Mouse (Mus musculus): ENCODE measurements around the gene Mgat4d. TPM values are rescaled to one million over a fixed set of nuclear protein-coding genes. Genes with fewer than 3 reads are reported as not detected.
A peak's percentile ranks its signal among the peaks of the same experiment; 100 is the strongest.

Gene Mgat4d
- polyA plus RNA-seq, 1 experiment from 2014 or later: not detected

DNA sequence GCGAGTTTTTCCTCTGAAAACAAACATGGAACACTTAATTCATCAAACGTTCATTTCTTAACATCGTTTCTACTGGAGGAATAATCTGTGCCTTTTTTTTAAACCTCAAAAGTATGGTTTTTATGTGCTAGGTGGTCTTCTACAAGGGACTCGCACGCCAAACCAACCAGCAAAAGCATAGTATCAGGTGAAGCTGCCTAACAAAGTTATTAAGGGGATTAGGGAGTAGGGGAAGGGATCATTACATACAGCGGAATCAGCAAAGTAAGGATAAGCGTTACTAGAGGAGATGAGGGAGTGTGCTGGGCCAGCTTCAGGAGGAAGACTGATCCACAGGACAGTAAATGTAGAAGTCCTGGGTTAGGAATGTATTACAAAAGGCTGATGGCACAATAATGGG is 15.4 kb upstream of the Mgat4d start:
- H3K4me2 ChIP-seq (replicated peaks): peak overlapping the region; percentile 82
- H3K4me3 ChIP-seq: no peak overlapping the region
- peaks cover 5% of the 10 kb centered on the region for H3K36me3 ChIP-seq
- no peaks in the 10 kb centered on the region for H3K9me3 ChIP-seq
- H3K9ac ChIP-seq: no peak overlapping the region
- H3K4me1 ChIP-seq: peaks cover 4% of the 10 kb centered on the region; the same call in 1 of the 2 replicates
- 7% methylated on average over 7 of the region's 7 CpGs for WGBS
- H3K27me3 ChIP-seq (replicated peaks): no peaks in the 10 kb centered on the region
- ATAC-seq (ENCODE audit: low FRiP score, low read depth): 0 out of 2 replicates have a peak, but pooled peaks have one; percentile 2
- H3K27ac ChIP-seq: no peak overlapping the region

- Histone ChIP-seq H3K4me2 (replicated peaks) (no peak overlapping the region), H3K27me3 (replicated peaks) (no peaks in the 10 kb centered on the region), H3K4me1 (no peaks in the 10 kb centered on the region), H3K4me3 (no peak overlapping the region), H3K36me3 (no peaks in the 10 kb centered on the region), H3K9me3 (no peaks in the 10 kb centered on the region), H3K27ac (no peak overlapping the region), H3K9ac (no peak overlapping the region)
- ATAC-seq (ENCODE audit: low FRiP score, low read depth): 0 out of 2 replicates have a peak, but pooled peaks have one; percentile 33
- 92% methylated on average over 3 of the region's 3 CpGs for WGBS
Observed at GRCm38 (mm10) chr8:83342076-83342475, 6.2 kb upstream of the Mgat4d start.

DNA sequence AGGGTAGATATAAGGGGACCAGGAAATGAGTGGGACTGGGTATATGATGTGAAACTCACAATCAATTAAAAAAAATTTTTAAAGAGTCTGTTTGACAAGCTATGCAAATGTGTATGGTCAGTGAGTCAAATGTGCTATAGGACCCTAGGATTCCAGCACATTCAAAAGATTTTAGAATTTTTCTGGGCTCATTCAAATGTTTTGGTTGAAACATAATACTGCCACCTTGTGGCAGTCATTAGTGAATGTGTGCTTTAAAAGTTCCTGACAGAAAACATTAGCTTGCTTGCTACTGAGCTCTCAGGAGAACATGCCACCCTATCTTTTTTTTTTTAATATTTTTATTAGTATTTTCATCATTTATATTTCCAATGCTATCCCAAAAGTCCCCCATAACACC is 5.6 kb upstream of the Mgat4d start:
- Histone ChIP-seq H3K36me3 (no peaks in the 10 kb centered on the region), H3K9ac (no peak overlapping the region), H3K4me1 (no peaks in the 10 kb centered on the region)

DNA sequence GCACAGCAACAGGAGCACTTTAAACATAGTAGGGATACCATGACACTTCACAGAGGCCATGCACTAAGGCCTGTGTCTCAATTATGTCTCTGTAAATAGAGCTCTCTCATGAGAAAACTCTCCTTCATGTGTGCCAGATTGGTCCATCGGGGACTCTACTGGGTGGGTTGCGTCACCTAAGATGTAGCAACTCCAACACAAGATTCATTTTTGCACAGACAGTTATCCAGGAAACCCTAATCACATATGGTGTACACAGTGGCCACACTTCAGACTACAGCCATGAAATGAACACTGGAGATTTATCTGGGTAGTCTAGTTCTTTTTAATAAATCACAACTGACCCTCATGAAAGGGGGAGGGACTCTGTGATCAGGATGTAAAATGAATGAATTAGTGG is 3.0 kb downstream of the Mgat4d start:
- Histone ChIP-seq H3K36me3 (no peaks in the 10 kb centered on the region), H3K9me3 (no peaks in the 10 kb centered on the region), H3K27ac (no peak overlapping the region), H3K4me3 (no peak overlapping the region), H3K27me3 (replicated peaks) (no peaks in the 10 kb centered on the region), H3K9ac (no peak overlapping the region), H3K4me2 (replicated peaks) (no peak overlapping the region), H3K4me1 (no peaks in the 10 kb centered on the region)
- WGBS: 87% methylated on average over 2 of the region's 2 CpGs
- no peak for ATAC-seq (ENCODE audit: low FRiP score, low read depth)

More for the DNA sequence above, 5.6 kb upstream of the Mgat4d start:
- H3K4me2 ChIP-seq (replicated peaks): no peak overlapping the region
- H3K27ac ChIP-seq: no peak overlapping the region
- no peaks in the 10 kb centered on the region for H3K27me3 ChIP-seq (replicated peaks)
- H3K9me3 ChIP-seq: no peaks in the 10 kb centered on the region
- H3K4me3 ChIP-seq: no peak overlapping the region
- no peak for ATAC-seq (ENCODE audit: low FRiP score, low read depth)

DNA sequence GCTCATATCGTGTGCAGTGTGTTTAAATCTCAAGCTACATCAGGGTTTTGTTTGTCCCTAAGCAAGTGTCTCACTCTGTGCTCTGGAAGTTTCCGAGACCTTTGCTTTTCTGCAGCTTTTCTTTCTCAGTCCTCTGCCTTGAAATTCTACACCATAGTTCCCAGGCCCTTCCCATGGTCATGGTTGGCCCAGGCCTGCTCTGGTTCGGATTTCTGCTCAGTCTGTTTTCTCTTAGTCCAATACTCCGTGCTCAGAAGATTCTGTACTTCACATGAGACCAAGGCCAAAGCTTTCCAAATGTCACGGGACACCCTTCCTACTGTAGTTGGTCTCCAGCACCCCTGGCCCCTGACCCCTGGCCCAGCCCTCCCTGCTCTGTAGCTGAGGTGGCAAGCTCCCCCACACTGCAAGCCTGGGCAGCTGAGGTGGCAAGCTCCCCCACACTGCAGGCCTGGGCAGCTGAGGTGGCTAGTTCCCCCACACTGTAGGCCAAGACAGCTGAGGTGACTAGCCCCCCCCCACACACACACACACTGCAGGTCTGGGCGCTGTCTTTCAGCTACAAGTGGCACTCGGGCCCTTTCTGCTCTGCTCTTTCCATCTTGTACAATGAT is 15.0 kb downstream of the Mgat4d start:
- ATAC-seq (ENCODE audit: low FRiP score, low read depth): no peak
- Histone ChIP-seq H3K27me3 (replicated peaks) (no peaks in the 10 kb centered on the region), H3K4me1 (no peaks in the 10 kb centered on the region), H3K4me2 (replicated peaks) (no peak overlapping the region), H3K27ac (no peak overlapping the region), H3K9ac (no peak overlapping the region), H3K36me3 (no peaks in the 10 kb centered on the region), H3K4me3 (no peak overlapping the region), H3K9me3 (no peaks in the 10 kb centered on the region)
- WGBS: 69% methylated on average over 7 of the region's 7 CpGs

- Histone ChIP-seq H3K9ac (no peak overlapping the region), H3K9me3 (no peaks in the 10 kb centered on the region), H3K4me2 (replicated peaks) (no peak overlapping the region), H3K36me3 (no peaks in the 10 kb centered on the region), H3K4me3 (no peak overlapping the region), H3K27me3 (replicated peaks) (no peaks in the 10 kb centered on the region), H3K27ac (no peak overlapping the region), H3K4me1 (no peaks in the 10 kb centered on the region)
- no peak for ATAC-seq (ENCODE audit: low FRiP score, low read depth)
Observed at GRCm38 (mm10) chr8:83377231-83377630, 29.0 kb downstream of the Mgat4d start.

DNA sequence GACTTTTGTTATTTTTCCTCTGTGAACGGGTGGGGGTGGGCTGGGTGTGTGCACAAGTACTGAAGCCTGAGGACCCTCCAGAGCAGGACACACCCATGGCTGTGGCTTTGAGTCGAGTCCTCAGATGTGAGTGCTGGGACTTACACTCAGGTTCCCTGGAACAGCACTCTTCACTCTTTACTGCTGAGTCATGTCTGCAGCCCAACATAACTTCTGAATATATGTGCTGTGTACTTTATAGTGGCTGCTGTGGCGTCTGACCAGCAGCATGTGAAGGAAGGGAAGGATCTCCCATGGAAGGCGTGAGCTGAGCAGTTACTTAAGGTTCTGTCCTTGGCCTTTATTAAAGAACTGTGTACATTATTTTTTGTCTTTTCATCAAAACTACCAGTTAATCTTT is 31.9 kb downstream of the Mgat4d start:
- Histone ChIP-seq H3K9ac (no peak overlapping the region), H3K9me3 (no peaks in the 10 kb centered on the region), H3K4me3 (no peak overlapping the region), H3K27ac (no peak overlapping the region), H3K27me3 (replicated peaks) (no peaks in the 10 kb centered on the region), H3K36me3 (no peaks in the 10 kb centered on the region), H3K4me2 (replicated peaks) (no peak overlapping the region), H3K4me1 (no peaks in the 10 kb centered on the region)
- no peak for ATAC-seq (ENCODE audit: low FRiP score, low read depth)
- 82% methylated on average over 4 of the region's 4 CpGs for WGBS

- Histone ChIP-seq H3K27me3 (replicated peaks) (no peaks in the 10 kb centered on the region), H3K4me1 (no peaks in the 10 kb centered on the region), H3K9me3 (no peaks in the 10 kb centered on the region), H3K36me3 (no peaks in the 10 kb centered on the region), H3K9ac (no peak overlapping the region), H3K27ac (no peak overlapping the region), H3K4me2 (replicated peaks) (no peak overlapping the region), H3K4me3 (no peak overlapping the region)
- WGBS: 86% methylated on average over 2 of the region's 2 CpGs
- no peak for ATAC-seq (ENCODE audit: low FRiP score, low read depth)
Observed at GRCm38 (mm10) chr8:83381016-83381415, 32.7 kb downstream of the Mgat4d start.

GRCm38 (mm10) chr8:83382850-83383249 is 34.6 kb downstream of the Mgat4d start:
- Histone ChIP-seq H3K4me2 (replicated peaks) (no peak overlapping the region), H3K4me1 (no peaks in the 10 kb centered on the region), H3K27ac (no peak overlapping the region), H3K27me3 (replicated peaks) (no peaks in the 10 kb centered on the region), H3K4me3 (no peak overlapping the region), H3K9ac (no peak overlapping the region), H3K36me3 (no peaks in the 10 kb centered on the region), H3K9me3 (no peaks in the 10 kb centered on the region)
- 49% methylated on average over 2 of the region's 2 CpGs for WGBS
- ATAC-seq (ENCODE audit: low FRiP score, low read depth): no peak

- ATAC-seq (ENCODE audit: low FRiP score, low read depth): peak; percentile 93
- Histone ChIP-seq H3K36me3 (no peaks in the 10 kb centered on the region), H3K4me1 (peaks cover 5% of the 10 kb centered on the region), H3K4me2 (replicated peaks) (peak within 1 kb of the TSS; percentile 89), H3K9ac (peak within 1 kb of the TSS; percentile 70), H3K27ac (no peak within 1 kb of the TSS), H3K9me3 (no peaks in the 10 kb centered on the region), H3K27me3 (replicated peaks) (peaks cover 5% of the 10 kb centered on the region; the same call in 1 of the 2 replicates), H3K4me3 (peak within 1 kb of the TSS; percentile 62)
- 5% methylated on average over 41 of the region's 41 CpGs for WGBS
Observed at GRCm38 (mm10) chr8:83389316-83390005, 41.2 kb downstream of the Mgat4d start, which contains the start of gene Clgn. Gene Clgn, plus strand, starts transcription at chr8:83389867.

GRCm38 (mm10) chr8:83390006-83390701 is 41.9 kb downstream of the Mgat4d start:
- no peaks in the 10 kb centered on the region for H3K36me3 ChIP-seq
- peak; percentile 77 for ATAC-seq (ENCODE audit: low FRiP score, low read depth)
- peaks cover 5% of the 10 kb centered on the region for H3K4me1 ChIP-seq
- H3K4me2 ChIP-seq (replicated peaks): peak overlapping the region; percentile 89
- peaks cover 5% of the 10 kb centered on the region; the same call in 1 of the 2 replicates for H3K27me3 ChIP-seq (replicated peaks)
- no peak overlapping the region for H3K27ac ChIP-seq
- peak overlapping the region; percentile 70 for H3K9ac ChIP-seq
- H3K4me3 ChIP-seq: peak overlapping the region; percentile 62
- 6% methylated on average over 14 of the region's 14 CpGs for WGBS
- no peaks in the 10 kb centered on the region for H3K9me3 ChIP-seq

DNA sequence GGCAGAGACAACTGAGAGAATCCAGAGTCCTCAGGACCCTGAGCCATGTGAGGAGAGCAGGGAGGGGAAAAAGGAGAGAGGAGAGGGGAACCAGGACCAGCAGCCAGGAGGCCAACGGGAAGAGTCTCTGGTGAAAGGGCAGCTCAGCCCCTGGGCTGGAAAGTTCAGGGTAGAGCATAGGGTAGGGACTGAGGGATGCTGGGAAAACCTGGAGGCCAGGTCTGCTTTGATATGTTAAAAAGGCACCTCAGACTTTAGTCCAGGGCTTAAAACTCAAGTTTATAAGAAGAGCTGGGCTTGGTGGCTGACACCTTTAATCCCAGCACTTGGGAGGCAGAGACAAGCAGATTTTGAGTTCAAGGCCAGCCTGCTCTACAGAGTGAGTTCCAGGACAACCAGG is 44.2 kb downstream of the Mgat4d start:
- H3K9ac ChIP-seq: no peak overlapping the region
- H3K27ac ChIP-seq: no peak overlapping the region
- H3K4me1 ChIP-seq: peaks cover 5% of the 10 kb centered on the region
- no peak overlapping the region for H3K4me3 ChIP-seq
- no peaks in the 10 kb centered on the region for H3K9me3 ChIP-seq
- H3K27me3 ChIP-seq (replicated peaks): peaks cover 5% of the 10 kb centered on the region; the same call in 1 of the 2 replicates
- WGBS: 64% methylated on average over 1 of the region's 1 CpGs
- H3K36me3 ChIP-seq: no peaks in the 10 kb centered on the region
- no peak overlapping the region for H3K4me2 ChIP-seq (replicated peaks)
- no peak for ATAC-seq (ENCODE audit: low FRiP score, low read depth)

Measured in neural tube, embryonic 12.5 days (tissue).